Mouse (Mus musculus) megakaryocyte-erythroid progenitor cell, adult 5-6 weeks (primary cell): ENCODE measurements around the gene Xpo5. TPM values are rescaled to one million over a fixed set of nuclear protein-coding genes. Genes with fewer than 3 reads are reported as not detected.

Experiments
- ATAC-seq: replicated peaks from 2 replicates; pipeline ENCODE4 v1.8.0; 2016; ENCODE audit warnings: mild to moderate bottlenecking, inconsistent platforms; ENCODE audit not compliant: severe bottlenecking, poor library complexity, low FRiP score, low TSS enrichment
- total RNA-seq, 2 experiments: library from RNA; stranded (forward) in 1 of 2; stranded (reverse) in 1 of 2; fragments of 200-1000, 215-1000 nt in 1 of 2; fragments of >200 nt in 1 of 2; fragmentation: Nextera tagmentation in 1 of 2; gene quantifications; 2 replicates each; pipeline ENCODE4 v1.2.3; 2014 to 2017

The Xpo5 gene
- 58.7 and 74.9 TPM in 2 replicates for total RNA-seq (2014; fragmentation: Nextera tagmentation)
- 74.0 and 81.7 TPM in 2 replicates for total RNA-seq (2017)

DNA sequence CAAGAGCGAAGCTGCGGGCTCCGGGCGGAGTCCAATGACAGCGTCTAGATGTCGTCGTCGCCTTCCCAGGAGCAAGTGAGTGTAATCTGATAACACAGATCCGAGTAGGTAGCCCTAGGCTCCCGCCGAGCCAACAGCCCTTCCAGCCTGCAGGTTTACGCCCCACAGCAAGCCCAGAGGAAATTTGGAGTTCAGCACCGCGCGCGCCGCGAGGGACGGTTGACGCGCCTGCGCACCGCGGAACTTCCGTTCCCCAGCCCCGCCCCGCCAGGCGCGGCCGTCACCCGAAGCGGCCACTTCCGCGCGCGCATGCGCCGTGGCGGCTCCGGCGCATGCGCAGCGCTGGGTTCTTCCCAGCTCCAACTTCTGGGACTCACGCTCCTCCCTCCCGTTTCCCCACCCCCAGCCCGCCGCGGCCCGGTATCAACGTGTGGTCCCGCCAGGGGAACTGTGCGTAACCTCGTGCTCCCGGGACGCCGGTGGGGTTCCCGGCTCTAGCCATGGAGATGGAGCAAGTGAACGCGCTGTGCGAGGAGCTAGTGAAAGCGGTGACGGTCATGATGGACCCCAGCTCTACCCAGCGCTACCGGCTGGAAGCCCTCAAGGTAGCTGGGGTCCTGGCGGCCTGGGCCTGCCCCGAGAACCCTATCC is at the start of gene Xpo5, which contains the start of gene Polh:
Gene Xpo5 (plus strand): TSS at position 362 of the 651 bp plus-strand sequence.
Gene Polh (minus strand): TSS at position 225 of the 651 bp plus-strand sequence.
- ATAC-seq = peak; percentile 97

DNA sequence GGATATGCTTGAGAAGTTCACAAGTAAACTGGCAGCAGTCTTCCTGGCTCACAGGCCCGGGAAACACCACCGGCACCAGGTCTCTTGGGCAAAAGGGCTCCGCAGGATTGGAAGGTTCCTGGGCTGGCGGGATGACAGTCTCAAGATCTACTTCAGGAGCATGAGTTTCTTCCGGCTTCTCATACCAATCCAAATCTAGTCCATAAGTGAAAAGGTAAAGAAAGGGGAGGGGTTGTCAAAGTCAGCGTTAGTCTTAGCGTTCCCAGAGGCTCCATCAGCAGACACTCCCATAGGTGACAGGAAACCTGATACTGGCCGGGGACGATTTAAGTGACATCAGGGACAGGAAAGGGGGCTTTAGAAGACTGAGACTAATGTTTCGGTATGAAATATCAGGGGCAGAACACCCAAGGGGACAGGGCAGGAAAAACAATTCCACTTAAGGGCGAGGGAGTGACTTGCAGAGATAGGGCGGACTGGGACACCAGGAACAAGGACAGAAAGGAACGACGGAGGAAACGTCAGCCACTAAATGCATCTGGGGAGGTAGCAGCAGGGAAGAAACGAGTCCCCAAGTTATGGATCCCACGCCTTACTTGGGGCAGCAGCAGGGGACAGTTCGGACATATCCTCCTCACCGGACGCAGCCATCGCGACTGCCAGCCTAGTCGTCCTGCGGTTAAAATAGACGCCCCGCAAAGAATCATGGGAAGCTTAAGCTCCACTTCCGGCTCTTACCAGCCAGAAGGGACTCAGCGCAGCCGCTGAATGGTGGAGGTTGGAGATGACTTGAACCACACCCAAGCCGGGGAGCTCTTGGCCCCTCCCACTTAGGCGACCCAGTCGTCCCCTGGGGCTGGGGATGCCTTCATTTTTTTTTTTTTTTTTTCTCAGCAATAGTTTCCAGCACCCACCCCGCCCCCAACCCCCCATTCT is 49.5 kb upstream of the Xpo5 start, which contains the start of gene Mad2l1bp:
Gene Mad2l1bp (minus strand): TSS at position 707 of the 936 bp plus-strand sequence.
- ATAC-seq = peak; percentile 95

DNA sequence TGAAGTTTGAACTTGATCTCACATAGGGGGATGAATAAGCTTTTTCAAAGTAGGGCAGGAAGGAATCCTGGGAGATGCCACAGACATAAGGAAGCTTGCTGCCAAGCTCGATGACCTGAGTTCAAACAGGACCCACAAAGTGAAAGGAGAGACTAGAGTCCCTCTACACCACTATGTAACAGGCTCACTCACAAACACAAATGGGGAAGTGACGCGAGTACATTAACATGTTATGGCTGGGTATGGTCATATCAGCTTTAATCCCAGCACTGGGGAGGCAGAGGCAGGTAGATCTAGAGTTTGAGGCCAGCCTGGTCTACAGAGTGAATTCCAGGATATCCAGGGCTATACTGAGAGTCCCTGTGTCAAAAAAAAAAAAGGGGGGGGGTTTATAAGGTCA is 48.2 kb upstream of the Xpo5 start:
- ATAC-seq = no peak

DNA sequence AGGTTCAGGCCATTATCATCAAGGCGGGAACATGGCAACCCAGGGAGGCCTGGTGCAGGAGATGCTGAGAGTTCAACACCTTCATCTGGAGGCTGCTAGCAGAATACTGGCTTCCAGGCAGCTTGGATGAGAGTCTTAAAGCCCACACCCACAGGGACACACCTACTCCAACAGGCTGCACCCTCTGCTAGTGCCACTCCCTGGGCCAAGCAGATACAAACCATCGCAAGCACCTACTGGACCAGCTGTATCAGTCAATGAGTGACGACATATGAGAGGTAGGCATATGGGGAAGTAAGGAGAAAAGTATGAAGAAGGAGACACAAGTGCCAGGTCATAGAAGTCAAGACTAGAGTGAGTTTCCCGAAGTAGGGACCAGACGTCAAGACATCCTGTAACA is 45.9 kb upstream of the Xpo5 start:
- ATAC-seq = no peak

DNA sequence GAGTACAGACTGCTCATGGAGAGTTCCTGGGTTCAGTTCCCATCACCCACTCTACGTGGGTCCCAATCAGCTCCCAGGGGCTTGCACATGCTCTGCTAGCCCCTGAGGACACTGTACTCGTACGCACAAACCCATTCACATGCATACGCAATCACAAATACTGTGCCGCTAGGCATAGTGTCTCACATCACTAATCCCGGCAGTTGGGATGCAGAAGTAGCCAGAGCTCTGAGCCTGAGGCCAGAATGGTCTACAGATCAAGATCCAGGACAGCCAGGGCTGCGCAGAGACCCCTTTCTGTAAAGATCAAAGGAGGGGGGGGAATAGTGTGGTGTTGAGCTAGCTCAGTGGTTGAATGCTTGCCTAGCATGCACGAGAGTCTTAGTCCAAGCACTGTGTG is 45.5 kb upstream of the Xpo5 start:
- ATAC-seq = no peak

DNA sequence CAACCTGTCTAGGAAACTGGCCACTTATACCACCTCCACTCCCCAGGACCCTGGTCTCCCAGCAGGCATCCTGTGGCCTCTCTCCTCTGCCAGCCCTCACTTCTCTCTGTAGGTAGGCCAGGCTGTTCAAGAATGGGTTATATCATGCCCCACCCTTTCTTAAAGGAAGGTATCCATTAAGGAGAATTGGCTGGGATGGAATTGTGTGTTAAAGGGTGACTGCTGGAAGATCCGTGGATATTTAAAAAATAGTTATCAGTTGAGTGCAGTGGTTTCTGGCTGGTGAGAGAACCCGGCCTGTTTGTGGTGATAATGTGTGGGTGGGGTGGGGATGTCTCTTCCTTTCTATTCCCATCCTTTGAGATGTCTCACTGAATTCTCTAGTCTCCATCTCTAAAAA is 43.3 kb upstream of the Xpo5 start:
- ATAC-seq = peak; percentile 29

DNA sequence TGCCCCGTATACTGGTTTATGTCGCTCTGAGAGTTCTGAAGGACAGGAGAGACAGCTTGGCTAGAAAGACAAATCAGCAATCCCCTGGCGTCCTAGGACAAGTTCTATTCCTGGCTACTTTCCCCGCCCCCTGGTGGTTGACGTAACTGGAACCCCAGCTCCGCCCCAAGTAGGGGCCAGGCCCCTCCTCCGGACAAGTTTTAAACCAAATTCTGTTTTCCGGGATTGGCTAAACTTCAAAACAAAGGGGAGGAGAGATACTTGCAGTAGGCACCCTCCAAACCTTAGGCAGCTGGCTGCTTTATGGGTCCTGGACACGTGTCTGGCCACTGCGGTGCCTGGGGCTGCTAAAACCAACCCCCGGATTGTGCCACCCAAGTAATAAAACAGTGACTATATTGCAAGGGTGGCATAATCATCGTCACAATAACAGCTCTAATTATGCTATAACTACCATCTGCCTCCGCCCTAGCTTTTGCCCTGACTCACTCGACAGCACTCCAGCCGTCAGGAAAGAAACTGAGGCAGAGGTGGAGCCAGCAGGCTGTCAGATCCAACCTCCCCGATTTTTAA is 42.4 kb upstream of the Xpo5 start:
- ATAC-seq = peak; percentile 73

DNA sequence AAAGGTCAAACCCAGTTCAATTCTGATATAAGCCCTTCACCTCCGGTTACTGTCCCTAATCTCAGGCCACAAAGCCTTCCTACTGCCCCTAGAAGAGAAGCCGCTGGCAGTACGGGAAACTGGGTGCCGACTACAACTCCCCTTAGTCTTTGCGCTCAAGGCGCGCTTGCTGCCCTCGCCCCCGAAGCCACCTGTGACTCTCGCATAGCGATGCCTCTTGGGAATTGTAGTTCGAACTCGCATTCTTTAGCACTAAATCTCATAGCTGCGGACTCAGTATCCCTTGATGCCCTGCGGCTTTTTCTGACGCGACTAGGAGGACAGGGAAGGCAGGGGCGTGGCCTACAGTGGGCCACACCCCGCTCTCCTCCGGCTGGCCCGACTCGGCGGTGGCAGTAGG is 41.9 kb upstream of the Xpo5 start, which contains the start of gene Gtpbp2:
Gene Gtpbp2 (plus strand): TSS at position 347 of the 400 bp plus-strand sequence.
- ATAC-seq = peak; percentile 85

DNA sequence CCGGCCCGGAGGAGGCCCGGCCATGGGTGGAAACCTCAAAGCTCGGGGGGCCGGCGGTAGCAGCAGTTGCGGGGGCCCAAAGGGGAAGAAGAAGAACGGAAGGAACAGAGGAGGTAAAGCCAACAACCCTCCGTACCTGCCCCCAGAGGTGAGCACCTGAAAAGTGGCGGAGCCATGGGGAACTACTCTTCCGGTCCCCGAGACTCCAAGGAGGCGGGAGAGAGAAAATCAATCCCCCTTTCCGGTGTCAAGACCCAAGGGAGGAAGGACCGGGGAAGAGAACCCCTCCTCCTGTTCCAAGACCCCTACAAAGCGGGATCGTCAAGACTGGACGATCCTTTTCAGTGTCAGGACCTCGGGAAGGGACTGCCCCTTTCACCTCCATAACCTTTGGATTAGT is 41.4 kb upstream of the Xpo5 start:
- no peak for ATAC-seq

DNA sequence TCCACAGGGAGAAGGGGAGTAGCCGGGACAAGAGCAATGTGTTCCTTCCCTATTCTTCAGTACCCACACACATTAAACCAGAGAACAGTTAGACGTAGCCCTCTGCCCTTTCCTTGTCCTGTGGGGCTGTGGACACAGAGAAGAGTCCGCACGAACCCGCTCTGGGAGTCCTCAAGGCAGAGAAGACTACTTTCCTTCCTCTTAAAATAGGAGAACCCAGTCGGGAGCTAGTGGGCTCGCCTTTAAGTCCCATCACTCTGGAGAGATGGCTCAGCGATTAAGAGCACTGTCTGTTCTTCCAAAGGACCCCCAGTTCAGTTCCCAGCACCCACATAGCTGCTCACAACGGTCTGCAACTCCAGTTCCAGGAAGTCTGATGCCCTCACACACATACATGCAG is 40.9 kb upstream of the Xpo5 start:
- ATAC-seq = no peak

DNA sequence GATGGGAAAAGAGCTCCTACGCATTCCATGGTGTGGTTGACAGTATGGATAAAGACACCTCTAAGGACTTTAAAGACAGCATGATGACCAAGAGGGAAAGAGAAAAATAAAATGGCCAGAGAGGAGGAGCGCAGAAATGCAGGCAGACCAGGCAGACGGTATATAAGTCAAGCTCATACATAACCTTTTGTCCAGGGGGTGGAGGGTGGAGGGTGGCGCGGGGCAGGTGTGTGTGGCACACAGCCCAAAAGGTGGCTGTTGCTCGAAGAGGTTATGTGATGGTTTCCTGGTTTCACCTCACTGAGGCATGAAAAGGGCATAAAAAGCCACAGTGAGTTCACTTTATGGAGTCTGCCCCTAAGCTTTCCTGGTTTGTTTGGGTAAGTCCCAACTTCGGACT is 40.0 kb upstream of the Xpo5 start:
- no peak for ATAC-seq

DNA sequence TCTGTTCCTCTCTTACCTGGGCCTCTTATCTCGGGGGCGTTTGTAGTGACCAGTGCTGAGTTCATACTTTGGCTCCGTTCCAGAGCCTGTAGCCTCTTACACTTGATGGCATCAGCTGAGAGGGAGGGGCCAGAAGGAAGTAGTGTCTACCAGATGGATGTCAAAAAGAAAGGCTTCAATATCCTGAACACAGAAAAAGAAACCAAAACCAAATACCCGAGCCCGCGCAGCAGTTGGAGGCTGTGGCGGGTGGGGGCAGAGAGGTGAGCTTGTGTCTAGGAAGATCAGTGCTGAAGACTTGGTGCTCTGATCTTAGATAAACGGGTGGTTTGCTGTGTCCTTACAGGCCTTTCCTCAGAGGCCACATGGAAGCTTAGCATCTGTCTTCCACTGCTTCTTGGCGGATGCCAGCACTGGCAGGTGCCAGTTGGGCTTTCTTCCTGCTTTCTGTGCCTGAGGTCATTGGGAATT is 39.6 kb upstream of the Xpo5 start:
- no peak for ATAC-seq

DNA sequence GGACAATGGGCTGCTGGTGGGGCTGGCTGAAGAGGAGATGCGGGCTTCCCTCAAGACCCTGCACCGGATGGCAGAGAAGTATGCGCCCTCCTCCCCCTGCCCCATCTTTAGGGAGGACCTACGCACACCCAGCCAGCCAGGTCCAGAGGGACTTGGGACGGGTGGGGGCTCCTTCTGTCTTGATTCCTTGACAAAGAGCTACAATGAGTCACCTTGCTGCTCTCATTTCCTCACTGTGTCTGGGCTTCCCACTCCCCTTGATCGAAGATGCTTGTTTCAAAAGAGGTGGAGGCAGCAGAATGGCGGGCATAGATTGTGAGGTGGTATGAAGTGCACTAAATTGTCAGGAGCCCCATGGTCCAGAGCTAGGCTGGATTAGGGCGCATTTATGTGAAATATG is 38.3 kb upstream of the Xpo5 start:
- ATAC-seq = no peak

DNA sequence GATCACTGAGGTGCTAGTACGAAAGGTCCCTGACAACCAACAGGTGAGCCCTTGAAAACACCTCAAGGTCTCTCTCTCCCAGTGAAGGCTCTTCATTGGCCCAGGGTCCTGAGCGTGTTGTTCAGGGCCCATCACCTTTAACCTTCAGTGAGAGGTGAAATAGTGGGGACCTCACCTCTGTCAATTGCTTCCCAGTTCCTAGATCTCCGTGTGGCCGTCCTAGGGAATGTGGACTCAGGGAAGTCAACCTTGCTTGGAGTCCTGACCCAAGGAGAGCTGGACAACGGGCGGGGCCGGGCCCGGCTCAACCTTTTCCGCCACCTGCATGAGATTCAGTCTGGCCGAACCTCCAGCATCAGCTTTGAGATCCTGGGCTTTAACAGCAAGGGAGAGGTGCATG is 37.8 kb upstream of the Xpo5 start:
- ATAC-seq = no peak

DNA sequence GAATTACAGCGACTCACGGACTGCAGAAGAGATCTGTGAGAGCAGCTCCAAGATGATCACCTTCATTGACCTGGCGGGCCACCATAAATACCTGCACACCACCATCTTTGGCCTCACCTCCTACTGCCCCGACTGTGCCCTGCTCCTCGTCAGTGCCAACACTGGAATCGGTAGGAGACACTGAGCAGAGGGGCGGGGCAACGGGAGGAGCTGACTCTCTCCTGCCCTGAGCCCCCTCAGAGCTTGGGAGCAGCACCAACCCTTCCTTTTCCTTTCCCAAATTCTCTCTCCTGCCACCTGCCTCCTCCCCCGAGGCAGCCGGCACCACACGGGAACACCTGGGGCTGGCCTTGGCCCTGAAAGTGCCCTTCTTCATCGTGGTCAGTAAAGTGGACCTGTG is 37.1 kb upstream of the Xpo5 start:
- no peak for ATAC-seq

DNA sequence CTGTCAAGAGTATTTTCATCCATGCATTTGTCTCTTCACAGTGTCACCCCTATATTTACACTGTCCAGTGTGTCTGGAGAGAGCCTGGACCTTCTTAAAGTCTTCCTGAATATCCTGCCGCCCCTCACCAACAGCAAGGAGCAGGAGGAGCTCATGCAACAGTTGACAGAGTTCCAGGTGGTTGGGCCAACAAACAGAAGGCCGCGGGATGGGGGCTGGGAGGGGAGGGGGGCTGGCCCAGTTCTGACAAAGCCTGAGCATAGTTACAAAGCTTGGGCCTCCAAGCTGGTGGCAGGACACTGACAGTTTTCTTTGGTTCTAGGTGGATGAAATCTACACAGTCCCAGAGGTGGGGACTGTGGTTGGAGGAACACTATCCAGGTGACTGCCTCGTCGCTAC is 36.3 kb upstream of the Xpo5 start:
- no peak for ATAC-seq

DNA sequence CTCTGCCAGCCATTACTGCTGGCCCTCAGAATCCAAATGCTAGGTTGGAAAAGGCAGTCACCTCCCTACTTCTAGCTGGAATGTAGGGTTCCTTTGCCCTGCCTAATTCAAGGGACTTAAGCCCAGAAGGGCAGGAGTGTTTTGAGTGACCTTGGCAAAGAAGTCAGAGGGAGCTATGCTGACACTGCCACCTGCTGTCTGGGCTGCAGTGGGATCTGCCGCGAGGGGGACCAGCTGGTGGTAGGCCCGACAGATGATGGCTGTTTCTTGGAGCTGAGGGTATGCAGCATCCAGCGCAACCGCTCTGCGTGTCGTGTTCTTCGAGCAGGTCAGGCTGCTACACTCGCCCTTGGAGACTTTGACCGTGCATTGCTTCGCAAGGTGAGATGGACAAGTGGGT is 35.6 kb upstream of the Xpo5 start:
- no peak for ATAC-seq

DNA sequence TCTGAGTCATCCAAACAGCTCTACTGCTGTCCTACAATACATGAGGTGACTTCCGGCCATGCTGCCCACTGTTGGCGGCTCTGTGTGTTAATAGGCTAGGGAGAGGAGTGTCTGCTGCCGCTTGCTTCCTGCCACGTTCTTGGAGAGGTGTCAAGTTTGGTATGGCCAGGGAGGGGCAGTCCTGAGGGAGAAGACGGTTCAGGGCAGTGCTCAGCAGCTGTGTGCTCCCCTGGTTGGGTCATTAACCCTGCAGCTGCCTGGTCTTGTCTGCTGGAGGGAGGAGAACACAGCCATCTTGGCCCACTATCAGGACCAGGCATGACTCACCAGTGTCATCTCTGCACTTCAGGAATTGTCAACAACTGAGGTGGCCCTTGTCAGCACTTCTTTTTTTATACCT is 34.3 kb upstream of the Xpo5 start:
- ATAC-seq = peak; percentile 48

DNA sequence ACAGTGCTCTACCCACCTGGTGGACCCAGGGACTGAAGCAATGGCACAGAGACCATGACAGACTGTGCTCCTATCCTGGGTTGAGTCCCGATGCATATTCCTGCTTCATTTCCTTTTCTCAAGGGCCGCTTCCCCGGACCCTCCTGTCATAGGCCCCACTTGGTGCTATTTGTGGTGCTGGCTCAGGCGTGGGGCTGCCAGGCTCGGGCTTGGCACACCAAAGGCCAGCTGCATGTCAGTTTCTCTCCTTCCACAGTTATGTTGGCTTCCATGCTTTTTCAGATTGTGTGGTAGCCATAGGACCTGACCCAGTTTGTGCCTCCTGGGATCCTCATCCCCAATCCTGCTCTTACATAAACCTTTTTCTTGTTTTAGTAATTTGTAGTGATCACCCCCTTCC is 33.8 kb upstream of the Xpo5 start:
- ATAC-seq = peak; percentile 10; the same call in 1 of the 2 replicates

DNA sequence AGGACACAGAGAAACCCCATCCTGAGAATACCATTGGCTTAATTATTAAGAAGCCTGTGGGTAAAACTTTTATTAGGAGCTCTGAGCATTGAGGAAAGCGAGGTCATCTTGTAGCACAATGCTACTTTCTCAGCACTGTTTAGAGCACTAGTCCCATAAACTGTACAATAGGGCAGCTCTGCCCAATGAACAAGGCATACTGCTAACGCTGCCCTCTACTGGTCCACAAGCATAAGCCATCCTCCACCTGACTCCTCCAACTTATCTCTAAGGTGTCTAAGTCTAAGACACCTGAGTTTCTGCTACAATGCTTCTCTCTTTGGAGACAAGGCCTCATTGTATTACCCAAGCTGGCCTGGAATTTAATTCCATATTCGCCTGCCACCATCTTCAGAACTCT is 32.0 kb upstream of the Xpo5 start:
- ATAC-seq = no peak
